Mouse (Mus musculus): ENCODE measurements at regions not wholly inside any gene's neighbourhood (a gene's known extent, or its start where the extent isn't known, plus 50 kb on each side); places are given as distances from the start of the nearest gene placed in this dataset.
A peak's percentile ranks its signal among the peaks of the same experiment; 100 is the strongest.

GRCm38 (mm10) chr3:38820787-38821186 lies 66.0 kb upstream of the Fat4 start:
- WGBS = 41% methylated on average over 9 of the region's 9 CpGs
- no peaks in the 10 kb centered on the region for H3K27me3 ChIP-seq
- peak; percentile 62; the same call in 1 of the 2 replicates for ATAC-seq (ENCODE audit: low FRiP score, low read depth)
- H3K4me1 ChIP-seq = peaks cover 11% of the 10 kb centered on the region
- H3K4me3 ChIP-seq = no peak overlapping the region
- H3K9ac ChIP-seq (replicated peaks) = no peak overlapping the region; the same call in 1 of the 2 replicates
- H3K4me2 ChIP-seq (replicated peaks) = peak overlapping the region; percentile 13; the same call in 1 of the 2 replicates
- 0 out of 2 replicates have a peak overlapping the region, but pooled peaks have one; percentile 46 for H3K27ac ChIP-seq (replicated peaks)
- H3K36me3 ChIP-seq = no peaks in the 10 kb centered on the region
- no peaks in the 10 kb centered on the region for H3K9me3 ChIP-seq

GRCm38 (mm10) chr3:38820315-38820714 lies 66.4 kb upstream of the Fat4 start:
- 82% methylated on average over 7 of the region's 7 CpGs for WGBS
- Histone ChIP-seq H3K4me1 (peaks cover 11% of the 10 kb centered on the region), H3K4me3 (no peak overlapping the region), H3K9ac (replicated peaks) (no peak overlapping the region), H3K36me3 (no peaks in the 10 kb centered on the region), H3K27me3 (no peaks in the 10 kb centered on the region), H3K27ac (replicated peaks) (0 out of 2 replicates have a peak overlapping the region, but pooled peaks have one; percentile 46), H3K4me2 (replicated peaks) (no peak overlapping the region), H3K9me3 (no peaks in the 10 kb centered on the region)
- ATAC-seq (ENCODE audit: low FRiP score, low read depth) = 0 out of 2 replicates have a peak, but pooled peaks have one; percentile 52

- WGBS = 88% methylated on average over 5 of the region's 5 CpGs
- no peaks in the 10 kb centered on the region for H3K27me3 ChIP-seq
- peaks cover 11% of the 10 kb centered on the region for H3K4me1 ChIP-seq
- no peak overlapping the region for H3K27ac ChIP-seq (replicated peaks)
- no peak for ATAC-seq (ENCODE audit: low FRiP score, low read depth)
- no peak overlapping the region for H3K4me2 ChIP-seq (replicated peaks)
- no peak overlapping the region for H3K4me3 ChIP-seq
- H3K9me3 ChIP-seq = no peaks in the 10 kb centered on the region
- H3K36me3 ChIP-seq = no peaks in the 10 kb centered on the region
- no peak overlapping the region for H3K9ac ChIP-seq (replicated peaks)
Observed at GRCm38 (mm10) chr3:38817651-38818050, 69.1 kb upstream of the Fat4 start.

GRCm38 (mm10) chr3:38812457-38812856 lies 74.3 kb upstream of the Fat4 start:
- Histone ChIP-seq H3K27me3 (no peaks in the 10 kb centered on the region), H3K9me3 (no peaks in the 10 kb centered on the region), H3K9ac (replicated peaks) (no peak overlapping the region), H3K4me3 (no peak overlapping the region), H3K4me2 (replicated peaks) (no peak overlapping the region), H3K36me3 (no peaks in the 10 kb centered on the region), H3K4me1 (no peaks in the 10 kb centered on the region), H3K27ac (replicated peaks) (no peak overlapping the region)
- ATAC-seq (ENCODE audit: low FRiP score, low read depth) = peak; percentile 47; the same call in 1 of the 2 replicates
- WGBS = 56% methylated on average over 4 of the region's 4 CpGs

GRCm38 (mm10) chr3:38811635-38812034 lies 75.1 kb upstream of the Fat4 start:
- no peaks in the 10 kb centered on the region for H3K9me3 ChIP-seq
- no peaks in the 10 kb centered on the region for H3K4me1 ChIP-seq
- H3K4me3 ChIP-seq = no peak overlapping the region
- no peak overlapping the region for H3K27ac ChIP-seq (replicated peaks)
- no peak overlapping the region for H3K4me2 ChIP-seq (replicated peaks)
- H3K9ac ChIP-seq (replicated peaks) = no peak overlapping the region
- no peaks in the 10 kb centered on the region for H3K27me3 ChIP-seq
- no peaks in the 10 kb centered on the region for H3K36me3 ChIP-seq
- 86% methylated on average over 8 of the region's 8 CpGs for WGBS
- ATAC-seq (ENCODE audit: low FRiP score, low read depth) = no peak

- H3K4me3 ChIP-seq = no peak overlapping the region
- no peaks in the 10 kb centered on the region for H3K36me3 ChIP-seq
- ATAC-seq (ENCODE audit: low FRiP score, low read depth) = no peak
- H3K9ac ChIP-seq (replicated peaks) = no peak overlapping the region
- no peaks in the 10 kb centered on the region for H3K4me1 ChIP-seq
- H3K9me3 ChIP-seq = no peaks in the 10 kb centered on the region
- no peak overlapping the region for H3K4me2 ChIP-seq (replicated peaks)
- H3K27ac ChIP-seq (replicated peaks) = no peak overlapping the region
- no peaks in the 10 kb centered on the region for H3K27me3 ChIP-seq
- WGBS = 82% methylated on average over 1 of the region's 1 CpGs
Observed at GRCm38 (mm10) chr3:38806469-38807055, 80.2 kb upstream of the Fat4 start.

- H3K36me3 ChIP-seq = no peaks in the 10 kb centered on the region
- no peaks in the 10 kb centered on the region for H3K27me3 ChIP-seq
- no peak overlapping the region for H3K4me3 ChIP-seq
- no peak overlapping the region for H3K9ac ChIP-seq (replicated peaks)
- 76% methylated on average over 5 of the region's 5 CpGs for WGBS
- H3K27ac ChIP-seq (replicated peaks) = no peak overlapping the region
- H3K9me3 ChIP-seq = no peaks in the 10 kb centered on the region
- no peaks in the 10 kb centered on the region for H3K4me1 ChIP-seq
- no peak for ATAC-seq (ENCODE audit: low FRiP score, low read depth)
- no peak overlapping the region for H3K4me2 ChIP-seq (replicated peaks)
Observed at GRCm38 (mm10) chr3:38806036-38806435, 80.7 kb upstream of the Fat4 start.

GRCm38 (mm10) chr3:38795646-38796301 lies 91.0 kb upstream of the Fat4 start:
- ATAC-seq (ENCODE audit: low FRiP score, low read depth) = no peak
- H3K4me1 ChIP-seq = no peaks in the 10 kb centered on the region
- H3K27ac ChIP-seq (replicated peaks) = 0 out of 2 replicates have a peak overlapping the region, but pooled peaks have one; percentile 12
- H3K4me3 ChIP-seq = no peak overlapping the region
- no peak overlapping the region for H3K9ac ChIP-seq (replicated peaks)
- no peaks in the 10 kb centered on the region for H3K9me3 ChIP-seq
- no peaks in the 10 kb centered on the region for H3K27me3 ChIP-seq
- WGBS = 73% methylated on average over 11 of the region's 11 CpGs
- no peak overlapping the region for H3K4me2 ChIP-seq (replicated peaks)
- H3K36me3 ChIP-seq = no peaks in the 10 kb centered on the region

- H3K27ac ChIP-seq (replicated peaks) = no peak overlapping the region
- H3K4me2 ChIP-seq (replicated peaks) = no peak overlapping the region
- ATAC-seq (ENCODE audit: low FRiP score, low read depth) = no peak
- H3K9me3 ChIP-seq = no peaks in the 10 kb centered on the region
- H3K36me3 ChIP-seq = no peaks in the 10 kb centered on the region
- H3K9ac ChIP-seq (replicated peaks) = no peak overlapping the region
- WGBS = 86% methylated on average over 3 of the region's 3 CpGs
- H3K4me1 ChIP-seq = no peaks in the 10 kb centered on the region
- H3K27me3 ChIP-seq = no peaks in the 10 kb centered on the region
- no peak overlapping the region for H3K4me3 ChIP-seq
Observed at GRCm38 (mm10) chr3:38793221-38793620, 93.5 kb upstream of the Fat4 start.

GRCm38 (mm10) chr3:38788751-38789150 lies 98.0 kb upstream of the Fat4 start:
- H3K4me1 ChIP-seq = no peaks in the 10 kb centered on the region
- no peaks in the 10 kb centered on the region for H3K36me3 ChIP-seq
- no peak overlapping the region for H3K9ac ChIP-seq (replicated peaks)
- no peak overlapping the region for H3K4me3 ChIP-seq
- H3K4me2 ChIP-seq (replicated peaks) = no peak overlapping the region
- ATAC-seq (ENCODE audit: low FRiP score, low read depth) = no peak
- no peak overlapping the region for H3K27ac ChIP-seq (replicated peaks)
- H3K27me3 ChIP-seq = no peaks in the 10 kb centered on the region
- WGBS = 33% methylated on average over 2 of the region's 2 CpGs
- no peaks in the 10 kb centered on the region for H3K9me3 ChIP-seq

GRCm38 (mm10) chr3:38783711-38784110 lies 103.0 kb upstream of the Fat4 start:
- Histone ChIP-seq H3K4me3 (no peak overlapping the region), H3K9me3 (no peaks in the 10 kb centered on the region), H3K36me3 (no peaks in the 10 kb centered on the region), H3K27ac (replicated peaks) (no peak overlapping the region), H3K9ac (replicated peaks) (no peak overlapping the region), H3K4me1 (0 out of 2 replicates have a peak, but pooled peaks cover 3% of the 10 kb centered on the region), H3K4me2 (replicated peaks) (no peak overlapping the region), H3K27me3 (no peaks in the 10 kb centered on the region)
- WGBS = 86% methylated on average over 6 of the region's 6 CpGs
- ATAC-seq (ENCODE audit: low FRiP score, low read depth) = no peak

- Histone ChIP-seq H3K27me3 (no peaks in the 10 kb centered on the region), H3K4me3 (no peak overlapping the region), H3K36me3 (no peaks in the 10 kb centered on the region), H3K4me2 (replicated peaks) (no peak overlapping the region), H3K9ac (replicated peaks) (no peak overlapping the region), H3K4me1 (0 out of 2 replicates have a peak, but pooled peaks cover 3% of the 10 kb centered on the region), H3K9me3 (no peaks in the 10 kb centered on the region), H3K27ac (replicated peaks) (no peak overlapping the region)
- no peak for ATAC-seq (ENCODE audit: low FRiP score, low read depth)
- WGBS = 42% methylated on average over 3 of the region's 3 CpGs
Observed at GRCm38 (mm10) chr3:38783051-38783450, 103.7 kb upstream of the Fat4 start.

Data from midbrain, embryonic 12.5 days (tissue).